13 mouse cellular contexts compared by ENCODE assay signal in genomic region chr8:46696256-46697041, GRCm38 (mm10). TPM values are rescaled to one million over a fixed set of nuclear protein-coding genes. Genes with fewer than 3 reads are reported as not detected.
DNase-seq lines count a peak whose midpoint lies in the region; ATAC-seq lines count a peak whose summit lies in the region.
"Had no signal": no experiment of that assay in that cellular context is flagged by ENCODE, and none has a peak within 500 bp of the region (broad histone marks: within the 10 kb centered on the region; RNA-seq: fewer than 3 reads in every experiment).

No protein-coding gene starts in this region.

- H3K4me1 ChIP-seq in heart, embryonic 10.5 days: peaks cover 5% of the 10 kb centered on the region; the same call in 1 of the 2 replicates
- no peaks in the 10 kb centered on the region for H3K4me1 ChIP-seq in midbrain, embryonic 16.5 days (ENCODE audit: control insufficient read depth, insufficient read depth, low read length)
- peaks cover 21% of the 10 kb centered on the region for H3K4me1 ChIP-seq in hindbrain, embryonic 10.5 days (replicated peaks)
- H3K4me1 ChIP-seq: heart, embryonic 12.5 days had no signal

- no peaks in the 10 kb centered on the region for H3K27me3 ChIP-seq in heart, embryonic 10.5 days (ENCODE audit: insufficient read depth, poor library complexity, severe bottlenecking)
- H3K27me3 ChIP-seq in midbrain, embryonic 16.5 days (ENCODE audit: control insufficient read depth, insufficient read depth, low read depth, low read length): no peaks in the 10 kb centered on the region
- no peaks in the 10 kb centered on the region for H3K27me3 ChIP-seq in hindbrain, embryonic 10.5 days (ENCODE audit: insufficient read depth, poor library complexity, severe bottlenecking)
- H3K27me3 ChIP-seq: heart, embryonic 12.5 days had no signal

- no peak for ATAC-seq in midbrain, embryonic 16.5 days

- H3K9ac ChIP-seq in midbrain, embryonic 16.5 days (ENCODE audit: low read depth, low read length): no peak overlapping the region
- H3K9ac ChIP-seq: heart, embryonic 12.5 days had no signal

- no peak overlapping the region for H3K4me3 ChIP-seq in heart, embryonic 10.5 days
- H3K4me3 ChIP-seq in midbrain, embryonic 16.5 days (ENCODE audit: low read depth, low read length): no peak overlapping the region
- no peak overlapping the region for H3K4me3 ChIP-seq in hindbrain, embryonic 10.5 days
- H3K4me3 ChIP-seq: heart, embryonic 12.5 days had no signal

- no peaks in the 10 kb centered on the region for H3K36me3 ChIP-seq in heart, embryonic 10.5 days
- H3K36me3 ChIP-seq in midbrain, embryonic 16.5 days (ENCODE audit: control insufficient read depth, insufficient read depth, low read length): no peaks in the 10 kb centered on the region
- no peaks in the 10 kb centered on the region for H3K36me3 ChIP-seq in hindbrain, embryonic 10.5 days
- H3K36me3 ChIP-seq: heart, embryonic 12.5 days had no signal

- H3K9me3 ChIP-seq in heart, embryonic 10.5 days: no peaks in the 10 kb centered on the region
- H3K9me3 ChIP-seq in midbrain, embryonic 16.5 days (replicated peaks; ENCODE audit: control insufficient read depth, low read length, poor library complexity, severe bottlenecking): no peaks in the 10 kb centered on the region
- no peaks in the 10 kb centered on the region for H3K9me3 ChIP-seq in hindbrain, embryonic 10.5 days
- H3K9me3 ChIP-seq: heart, embryonic 12.5 days had no signal

- H3K27ac ChIP-seq in heart, embryonic 10.5 days: no peak overlapping the region
- no peak overlapping the region for H3K27ac ChIP-seq in midbrain, embryonic 16.5 days (ENCODE audit: low read length)
- no peak overlapping the region for H3K27ac ChIP-seq in hindbrain, embryonic 10.5 days

- DNase-seq in heart, embryonic 10.5 days (ENCODE audit: low spot score): peak; percentile 14
- no peak for DNase-seq in heart, postnatal 4 days
- DNase-seq in retina, postnatal 1 day: peak; percentile 66
- no peak for DNase-seq in retina, embryonic 14.5 days (ENCODE audit: low spot score)
- DNase-seq in induced T-regulatory cell, adult 2 months (ENCODE audit: low read depth): peak; percentile 43
- peak; percentile 12 for DNase-seq in naive thymus-derived CD4-positive, alpha-beta T cell, adult 2 months (ENCODE audit: low read depth)
- no peak for DNase-seq in hindbrain, embryonic 10.5 days (ENCODE audit: low spot score)
- DNase-seq: cerebellum, adult 11 months; kidney, adult 8-10 months; layer of hippocampus, postnatal 36 days; spleen, adult 18-20 months had no signal

- no peak overlapping the region for H3K4me2 ChIP-seq in midbrain, embryonic 16.5 days (ENCODE audit: low read length)
- H3K4me2 ChIP-seq: heart, embryonic 12.5 days had no signal

- 71% methylated on average over 15 of the region's 15 CpGs for WGBS in heart, embryonic 10.5 days
- WGBS in midbrain, embryonic 16.5 days: 68% methylated on average over 15 of the region's 15 CpGs
- WGBS in hindbrain, embryonic 10.5 days: 83% methylated on average over 15 of the region's 15 CpGs

RNA-seq across cellular contexts. Expression of gene Irf2, which starts 43.1 kb away (rescaled TPM):
- polyA plus RNA-seq in heart, embryonic 10.5 days (2016; fragmentation: Nextera tagmentation; extraction: Ambion mirVana): 8.9 and 10.9 TPM in 2 replicates
- total RNA-seq in heart, postnatal 4 days (2021): 10 to 100 TPM; 29.6 to 36.3 TPM
- polyA plus RNA-seq in midbrain, embryonic 16.5 days (2015; fragmentation: Nextera tagmentation; extraction: Ambion mirVana): 7.2 and 10.3 TPM in 2 replicates
- 9.1 TPM in 2 replicates for polyA plus RNA-seq in hindbrain, embryonic 10.5 days (2016; fragmentation: Nextera tagmentation; extraction: Ambion mirVana)

Comparison
In these comparisons a context has a peak if more than half of its experiments do, and no peak if none do; other contexts are left out.
1. DNase-seq: peak in heart, embryonic 10.5 days (single experiment), retina, postnatal 1 day (single experiment), induced T-regulatory cell, adult 2 months (single experiment) and naive thymus-derived CD4-positive, alpha-beta T cell, adult 2 months (single experiment); none in heart, postnatal 4 days (single experiment), retina, embryonic 14.5 days (single experiment) and hindbrain, embryonic 10.5 days (single experiment).